Mouse (Mus musculus) CH12F3 (cell line): ENCODE results near the gene Pon1.
"Not testable (repeated sequence)": the region's sequence is repeated elsewhere in the genome, so short reads cannot be mapped to it uniquely, and the experiment has no call there.

Experiments
- in situ Hi-C: fragments of 300-500 bp; cut with MboI; formaldehyde crosslinking; loops from 2 replicates; pipeline ENCODE4 v1.14.3; 2020; ENCODE audit warnings: low sequenced_read_pairs

Pon1 gene

DNA sequence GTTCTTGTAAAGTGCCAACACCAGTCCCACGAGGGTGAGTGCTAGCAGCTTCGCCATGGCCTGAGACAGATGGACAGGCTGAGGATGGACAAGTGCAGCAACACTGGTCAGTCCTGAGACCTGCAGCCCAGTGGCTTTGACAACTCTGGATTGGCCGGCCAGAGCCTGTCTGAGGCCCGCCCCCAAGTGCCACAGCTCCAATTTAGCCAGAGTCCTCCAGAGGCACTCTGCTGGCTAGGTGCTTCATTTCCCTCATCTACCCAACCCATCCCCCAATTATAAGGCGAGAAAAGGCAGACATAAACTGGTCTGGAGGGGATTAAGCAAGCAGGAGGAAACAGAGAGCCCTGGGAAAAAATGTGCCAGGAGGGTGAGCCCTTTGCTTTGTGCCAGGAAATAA, at the start of gene Pon1:
Pon1 (minus strand) TSS at position 254 of the 400 bp plus-strand sequence.
- in situ Hi-C loops: no loop called here

DNA sequence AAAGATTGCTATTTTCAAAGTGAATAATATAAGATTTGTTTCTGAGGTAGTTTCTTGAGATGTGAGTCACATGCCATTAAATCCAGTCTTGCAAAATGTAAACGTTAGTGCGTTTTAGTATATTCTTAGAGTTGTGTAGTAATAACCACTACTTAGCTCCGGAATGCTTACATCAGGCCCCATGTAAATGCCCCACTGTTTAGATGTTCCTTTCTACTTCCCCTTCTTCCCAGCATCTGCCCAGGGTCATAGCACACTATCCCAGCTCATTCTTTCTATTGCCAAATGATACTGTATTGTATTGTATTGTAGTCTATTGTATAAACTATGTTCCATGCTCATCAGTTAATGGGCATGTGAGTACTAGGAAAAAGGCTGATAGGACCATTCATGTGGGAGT, 45.1 kb upstream of the Pon1 start:
- in situ Hi-C loops: no loop called here

DNA sequence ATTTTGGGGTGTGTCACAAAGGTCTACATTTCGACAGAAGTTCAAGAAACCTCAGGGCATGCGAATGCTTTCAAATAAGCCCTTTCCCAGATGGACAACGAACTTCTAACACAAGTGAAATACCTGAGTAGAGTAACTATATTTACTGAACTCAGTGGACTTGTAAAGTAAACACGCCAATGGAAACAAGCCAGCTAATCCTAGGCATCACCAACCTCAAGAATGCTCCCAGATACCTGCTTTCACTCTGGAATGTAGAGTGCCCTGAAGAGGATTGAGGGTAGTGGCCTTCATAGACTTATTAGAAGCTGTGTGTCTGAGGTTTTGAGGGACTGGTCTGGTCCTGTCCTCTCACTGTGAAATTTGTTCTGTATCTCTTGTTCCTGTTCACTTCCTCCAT, 43.8 kb upstream of the Pon1 start:
- in situ Hi-C loops: no loop called here

DNA sequence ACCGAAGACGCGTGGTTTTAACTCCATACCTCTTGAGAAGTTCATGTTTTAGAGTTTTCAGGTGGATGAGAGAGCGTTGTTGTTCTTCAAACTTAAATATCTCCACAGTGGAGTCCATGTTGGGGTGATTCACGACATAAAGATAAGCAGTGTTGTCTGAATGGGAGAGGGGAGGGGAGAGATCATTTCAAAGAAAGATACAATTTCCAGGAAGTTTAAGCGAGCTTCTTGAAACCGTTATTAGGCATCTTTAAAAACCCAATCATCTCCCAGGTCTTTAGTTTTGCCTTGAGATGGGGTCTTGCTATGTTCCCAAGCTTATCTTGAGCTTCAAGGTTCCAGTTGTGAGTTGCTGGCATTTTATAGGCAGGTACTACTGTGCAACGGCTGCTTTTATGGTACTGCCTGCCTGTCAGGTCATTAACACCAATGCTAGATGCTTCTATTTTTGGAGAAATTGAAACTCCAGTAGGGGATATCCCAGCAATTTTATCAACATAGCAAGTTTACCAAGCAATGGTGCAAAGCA, 43.2 kb upstream of the Pon1 start:
- in situ Hi-C loops: no loop called here

DNA sequence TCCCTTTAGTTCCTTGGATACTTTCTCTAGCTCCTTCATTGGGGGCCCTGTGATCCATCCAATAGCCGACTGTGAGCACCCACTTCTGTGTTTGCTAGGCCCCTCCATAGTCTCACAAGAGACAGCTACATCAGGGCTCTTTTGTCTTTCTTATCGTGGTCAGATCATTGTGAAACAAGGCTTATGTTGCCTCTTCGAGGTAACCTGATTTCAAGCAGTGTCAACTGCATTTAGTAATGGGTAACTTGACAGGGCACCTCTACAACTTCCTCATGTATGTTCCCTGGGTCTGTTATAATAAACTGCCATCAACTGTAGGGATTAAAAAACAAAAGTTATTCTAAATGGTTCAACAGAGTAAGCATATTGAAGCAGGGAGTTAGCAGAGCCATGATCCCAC, 40.8 kb upstream of the Pon1 start:
- in situ Hi-C loops: no loop called here

DNA sequence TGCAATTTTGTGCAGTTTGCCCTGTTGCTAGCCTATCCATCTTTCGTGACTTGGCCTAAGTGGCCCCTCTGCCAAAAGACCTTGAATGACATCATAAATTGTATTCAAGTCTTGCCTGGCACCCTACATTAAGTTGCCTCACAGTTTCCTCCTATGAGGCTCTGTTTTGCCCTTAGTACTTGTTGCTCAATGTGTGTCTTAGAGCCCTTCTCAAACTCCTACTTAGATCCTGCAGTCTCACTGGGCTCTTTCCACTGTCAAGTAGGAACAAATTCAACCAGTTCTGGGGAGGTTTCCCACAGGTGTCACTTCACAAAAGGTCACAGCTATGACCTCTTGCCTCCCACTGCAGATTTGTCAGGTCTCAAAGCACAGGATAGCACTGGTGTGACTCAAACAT, 40.1 kb upstream of the Pon1 start:
- in situ Hi-C loops: no loop called here

DNA sequence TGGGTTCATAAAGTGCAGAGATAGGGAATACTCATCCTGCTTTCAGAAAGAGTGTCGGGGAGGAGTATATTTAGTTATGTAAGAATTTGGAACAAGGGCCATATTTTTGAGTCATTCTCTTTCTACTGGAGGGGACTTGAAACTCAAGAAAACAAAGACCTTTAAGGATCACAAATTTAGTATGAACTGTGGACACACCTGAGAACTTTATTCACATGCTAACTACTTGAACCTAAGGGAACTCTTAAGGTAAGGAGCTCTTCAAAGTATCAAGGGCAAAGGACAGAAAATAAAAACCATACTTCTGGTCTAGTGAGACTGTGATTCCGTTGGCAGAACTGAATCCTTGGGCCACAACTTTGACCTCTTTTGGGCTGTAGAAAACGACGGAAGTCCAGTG, 38.3 kb upstream of the Pon1 start:
- in situ Hi-C loops: no loop called here

DNA sequence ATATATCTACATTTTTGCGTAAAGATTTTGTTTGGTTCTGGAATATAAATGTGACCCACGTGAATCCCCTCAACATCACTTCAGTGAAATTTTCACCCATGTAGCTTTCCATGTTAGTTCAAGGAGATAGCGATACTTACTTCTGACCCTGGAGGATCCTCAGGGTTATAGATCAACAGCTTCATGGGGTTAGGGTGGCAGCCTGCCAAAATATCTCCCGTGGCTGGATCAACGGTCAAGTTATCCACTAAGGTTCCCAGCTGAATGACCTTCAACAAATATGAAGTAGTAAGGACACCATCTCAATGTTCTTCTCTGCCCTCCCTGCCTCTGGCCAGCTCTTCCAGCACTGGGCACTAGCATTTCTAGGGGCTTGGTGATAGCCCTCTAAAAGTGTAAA, 36.5 kb upstream of the Pon1 start:
- in situ Hi-C loops: no loop called here

DNA sequence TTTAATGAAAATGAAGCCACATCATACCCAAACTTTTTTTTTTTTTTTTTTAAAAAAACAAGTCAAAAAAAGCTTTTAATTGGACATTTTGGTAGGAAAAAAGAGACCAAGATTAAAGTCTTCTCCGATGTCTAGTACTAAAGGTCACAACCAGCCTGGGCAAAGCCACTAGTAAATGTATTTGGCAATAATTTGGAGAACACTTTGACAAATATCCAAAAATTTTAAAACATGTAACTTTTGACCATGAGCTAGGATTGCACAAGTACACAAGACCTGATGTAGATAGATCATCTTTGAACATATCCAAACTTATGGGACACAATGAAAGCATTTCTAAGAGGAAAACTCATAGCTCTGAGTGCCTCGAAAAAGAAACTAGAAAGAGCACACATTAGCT, 29.8 kb upstream of the Pon1 start:
- in situ Hi-C loops: not testable (repeated sequence)

DNA sequence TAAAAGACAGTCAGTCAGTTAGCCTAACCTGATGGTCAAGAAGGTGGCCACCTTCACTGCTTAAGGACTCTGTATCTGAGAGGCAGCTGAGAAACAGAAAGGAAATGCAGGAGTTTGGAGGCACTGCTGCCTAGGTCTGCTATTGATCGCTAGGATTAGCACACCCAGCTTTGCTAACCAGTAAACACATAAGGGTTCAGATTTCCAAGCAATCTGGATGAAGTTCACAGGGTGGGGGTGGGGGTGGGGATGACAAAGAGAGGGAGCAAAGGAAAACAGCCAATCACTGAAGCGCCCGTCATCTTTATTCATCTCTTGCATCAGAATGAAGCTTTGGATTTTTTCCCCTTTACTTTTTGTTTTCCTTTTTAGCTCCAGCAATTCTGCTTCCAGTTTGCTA, 28.3 kb upstream of the Pon1 start:
- in situ Hi-C loops: no loop called here

DNA sequence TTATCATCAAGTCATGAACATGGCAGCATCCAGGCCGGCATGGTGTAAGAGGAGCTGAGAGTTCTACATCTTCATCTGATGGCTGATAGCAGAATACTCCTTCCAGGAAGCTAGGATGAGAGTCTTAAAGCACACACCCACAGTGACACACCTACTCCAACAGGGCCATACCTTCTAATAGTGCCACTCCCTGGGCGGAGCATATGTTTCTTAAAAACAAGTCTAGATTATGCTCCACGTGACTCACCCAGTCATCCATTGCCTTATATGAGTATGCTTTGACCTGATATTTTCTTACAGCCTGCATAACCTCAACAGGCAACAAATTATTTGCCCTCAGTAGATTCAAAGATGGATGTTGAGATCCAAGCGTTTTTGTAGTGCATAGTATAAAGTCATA, 24.4 kb upstream of the Pon1 start:
- in situ Hi-C loops: no loop called here

DNA sequence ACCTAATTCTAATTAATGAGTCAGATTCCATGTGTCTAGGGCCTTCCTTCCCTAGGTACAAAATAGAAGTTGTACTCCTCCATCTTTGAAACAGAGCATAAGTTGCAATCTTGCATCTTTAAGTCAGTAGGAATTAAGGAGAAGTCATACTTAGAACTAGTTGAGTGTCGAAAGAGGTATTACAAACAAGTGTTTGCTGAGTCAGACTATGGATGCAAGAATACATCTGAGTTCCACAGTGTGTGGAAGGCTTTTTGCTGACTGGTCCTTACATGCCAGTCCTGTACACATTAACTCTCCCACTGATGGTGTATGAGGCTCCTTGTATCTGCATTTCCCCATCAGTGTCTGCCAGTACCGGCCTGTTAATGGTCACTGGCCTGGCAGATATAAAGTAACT, 14.1 kb upstream of the Pon1 start:
- in situ Hi-C loops: no loop called here

DNA sequence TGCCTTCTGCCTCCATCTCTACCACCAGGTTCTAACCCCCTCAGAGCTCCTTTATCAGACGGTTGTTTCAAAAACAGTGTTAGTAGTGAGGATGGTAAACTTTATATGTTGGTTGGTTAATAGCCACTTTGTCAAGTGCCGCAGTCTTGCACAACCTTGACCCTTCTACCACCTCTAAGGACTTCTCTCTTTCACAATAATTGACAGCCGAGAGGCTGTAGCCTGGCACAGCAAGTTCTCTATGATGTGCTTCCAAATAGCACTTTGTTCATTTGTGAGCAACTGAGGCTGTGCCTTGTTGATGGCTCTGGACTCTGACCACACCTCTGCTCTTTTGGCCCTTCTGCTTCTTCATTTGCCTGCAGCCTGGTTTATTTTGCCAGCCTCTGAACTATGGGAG, 6.2 kb upstream of the Pon1 start:
- in situ Hi-C loops: no loop called here

DNA sequence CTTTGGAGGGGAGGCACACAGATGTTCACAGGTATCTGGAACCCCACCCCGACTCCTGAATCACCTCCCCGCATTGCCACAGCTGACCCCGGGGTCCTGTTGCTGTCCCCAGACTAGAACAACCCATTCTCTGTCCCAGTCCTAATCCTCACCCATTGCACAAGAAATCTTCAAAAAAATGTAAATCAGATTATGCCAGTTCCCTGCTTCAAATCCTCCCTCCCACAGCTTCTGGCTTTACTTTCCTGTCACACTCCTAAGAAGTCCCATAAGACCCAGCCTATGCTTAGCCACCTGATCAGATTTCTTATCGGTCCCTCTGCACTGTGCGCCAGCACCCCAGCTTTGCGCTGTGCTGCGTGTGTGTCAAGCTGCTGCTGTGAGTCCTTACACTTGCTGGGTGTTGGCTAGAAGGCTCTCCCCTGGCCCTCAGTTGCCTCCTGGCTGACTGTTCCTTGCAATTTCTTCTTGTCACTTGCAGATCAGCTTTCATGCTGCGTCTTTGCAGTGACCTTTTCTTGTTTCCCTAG, 5.7 kb upstream of the Pon1 start:
- in situ Hi-C loops: no loop called here

DNA sequence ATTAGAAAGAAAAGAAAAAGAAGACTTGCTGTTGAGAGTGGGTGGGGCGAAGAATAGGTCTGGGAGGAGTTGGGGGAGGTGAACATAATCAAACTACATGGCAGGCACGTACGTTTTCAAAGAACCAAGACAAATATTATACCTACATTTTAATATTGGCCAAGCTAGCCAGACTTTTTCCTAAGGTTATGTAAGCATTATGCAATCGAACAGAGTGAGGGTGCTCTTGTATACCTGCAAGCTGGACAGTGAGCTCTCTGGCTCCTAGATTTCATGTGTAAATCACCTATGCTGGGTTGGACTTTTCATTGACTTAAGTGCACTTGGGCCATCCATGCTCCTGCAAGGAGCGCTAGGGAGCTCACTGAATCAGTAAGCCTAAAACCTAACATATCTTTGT, 4.8 kb upstream of the Pon1 start:
- in situ Hi-C loops: no loop called here

DNA sequence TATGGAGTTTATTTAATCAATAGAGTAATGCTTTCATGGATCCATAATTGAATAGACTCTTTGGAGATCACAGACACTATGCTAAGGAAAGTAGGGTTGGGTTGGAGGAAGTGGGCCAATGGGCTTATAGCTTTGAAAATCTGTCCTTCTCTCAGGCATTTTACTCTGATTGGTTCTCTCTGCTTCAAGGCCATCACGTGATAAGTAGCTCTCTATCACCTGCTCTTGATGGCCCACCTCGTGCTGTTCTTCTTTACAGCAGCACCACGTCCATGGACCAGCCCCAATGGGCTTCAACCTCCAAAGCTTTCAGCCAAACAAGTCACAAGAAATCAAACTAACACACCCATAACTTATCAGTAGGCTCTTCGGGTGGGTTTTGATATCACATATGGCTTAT, 3.0 kb downstream of the Pon1 start:
- in situ Hi-C loops: no loop called here

DNA sequence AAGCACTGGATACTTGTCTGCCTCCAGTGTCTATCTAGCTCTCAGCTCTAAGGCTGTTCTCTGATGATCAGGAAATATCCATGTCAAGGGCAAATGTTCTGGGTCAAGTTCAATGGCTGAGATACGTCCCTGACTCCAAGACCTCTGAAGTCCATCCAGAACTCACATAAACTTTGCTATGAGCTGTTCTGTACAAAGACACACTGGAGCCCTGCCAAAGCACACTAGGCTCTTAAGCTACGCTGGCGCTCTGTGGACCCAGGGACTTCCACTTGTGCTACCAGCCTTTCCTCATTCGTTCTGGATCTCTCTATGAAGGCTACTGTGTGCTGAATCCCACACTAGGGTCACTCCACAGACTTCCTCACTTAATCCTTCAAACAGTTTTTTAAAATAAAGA, 4.2 kb downstream of the Pon1 start:
- in situ Hi-C loops: no loop called here

DNA sequence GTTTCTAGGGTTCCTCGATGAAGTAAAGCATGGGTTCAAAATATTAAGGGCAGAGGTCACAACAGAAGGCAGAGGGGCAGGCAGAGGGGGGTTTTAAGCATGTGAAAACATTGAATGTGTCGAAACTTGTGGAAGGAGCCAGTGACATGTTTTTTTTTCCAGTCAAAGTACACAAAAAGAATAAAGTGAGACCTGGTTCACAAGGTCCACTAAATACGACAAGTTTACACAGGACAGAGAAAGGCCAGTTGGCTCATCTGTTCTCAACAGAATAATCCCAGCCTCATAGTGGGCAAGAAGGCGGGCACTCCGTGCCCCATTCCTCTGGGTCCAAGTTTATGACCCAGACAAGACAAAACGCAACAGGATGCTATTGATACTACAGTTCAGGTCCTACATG, 4.8 kb downstream of the Pon1 start:
- in situ Hi-C loops: no loop called here

DNA sequence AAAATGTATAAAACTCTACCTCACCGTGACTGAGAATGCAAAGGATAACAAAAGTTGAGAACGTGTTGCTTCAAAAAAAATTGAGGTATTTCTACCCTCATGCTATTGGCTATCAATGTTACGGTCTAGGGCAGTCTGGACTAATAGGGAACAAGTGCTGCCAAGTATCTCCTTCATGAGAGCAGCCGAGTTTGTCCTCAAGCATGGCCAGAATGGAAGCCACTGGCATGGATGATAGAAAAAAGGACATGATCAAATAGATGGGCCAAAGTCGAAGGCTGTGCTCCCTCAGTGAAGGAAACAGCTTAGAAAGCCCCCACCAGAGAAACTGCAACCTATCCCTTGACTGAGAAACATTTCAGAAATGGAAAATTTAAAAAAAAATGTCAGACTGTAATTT, 5.7 kb downstream of the Pon1 start:
- in situ Hi-C loops: no loop called here

DNA sequence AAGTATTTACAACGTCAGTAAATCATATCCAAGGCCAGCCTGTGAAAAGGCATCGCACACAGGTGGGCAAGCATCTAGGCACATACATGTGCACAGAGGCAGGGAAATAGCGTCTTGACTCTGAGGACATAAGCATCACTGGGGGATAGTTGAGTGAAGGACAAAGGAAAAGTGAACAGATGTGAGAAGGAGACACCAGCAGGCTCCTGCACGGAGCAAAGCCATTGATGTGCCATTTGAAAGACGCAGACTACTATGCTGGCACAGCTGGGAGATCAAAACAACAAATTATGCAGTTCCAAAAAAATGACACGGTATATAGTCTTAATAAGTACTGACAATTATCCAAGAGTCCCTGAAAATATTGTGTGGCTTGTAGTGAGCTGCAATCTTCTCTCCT, 6.2 kb downstream of the Pon1 start:
- in situ Hi-C loops: no loop called here

DNA sequence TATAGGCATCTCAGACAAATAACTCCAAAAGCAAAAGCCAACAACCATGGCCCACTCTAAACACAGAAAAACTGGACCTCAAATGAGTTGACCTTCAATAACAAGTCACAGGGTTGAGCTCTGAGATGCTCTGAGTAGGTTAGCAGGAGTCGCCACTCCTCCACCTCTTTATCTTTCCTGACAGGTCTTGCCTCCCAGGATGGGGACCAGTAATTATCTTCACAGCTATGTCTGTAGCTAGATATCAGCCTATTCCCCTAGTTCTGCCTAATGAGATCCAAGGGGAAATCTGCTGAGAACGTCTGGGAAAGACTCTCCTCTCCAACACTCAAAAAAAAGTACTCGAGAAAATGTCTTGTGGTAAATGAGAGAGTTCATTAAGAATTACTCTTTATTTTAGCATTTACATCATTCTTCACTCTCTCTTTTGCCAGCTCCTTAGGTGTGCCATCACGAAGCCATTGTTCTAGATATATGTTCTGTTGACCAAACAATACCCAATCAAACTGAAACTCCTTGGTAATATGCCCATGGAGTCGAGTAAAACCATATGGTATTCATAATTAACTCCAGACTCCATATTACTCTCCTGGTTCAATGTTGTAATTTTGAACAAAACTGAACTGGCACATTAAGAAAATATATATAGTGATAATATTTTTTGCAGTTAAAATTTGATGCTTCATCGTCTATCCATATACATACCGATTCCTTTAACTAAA, 7.4 kb downstream of the Pon1 start:
- in situ Hi-C loops: no loop called here

DNA sequence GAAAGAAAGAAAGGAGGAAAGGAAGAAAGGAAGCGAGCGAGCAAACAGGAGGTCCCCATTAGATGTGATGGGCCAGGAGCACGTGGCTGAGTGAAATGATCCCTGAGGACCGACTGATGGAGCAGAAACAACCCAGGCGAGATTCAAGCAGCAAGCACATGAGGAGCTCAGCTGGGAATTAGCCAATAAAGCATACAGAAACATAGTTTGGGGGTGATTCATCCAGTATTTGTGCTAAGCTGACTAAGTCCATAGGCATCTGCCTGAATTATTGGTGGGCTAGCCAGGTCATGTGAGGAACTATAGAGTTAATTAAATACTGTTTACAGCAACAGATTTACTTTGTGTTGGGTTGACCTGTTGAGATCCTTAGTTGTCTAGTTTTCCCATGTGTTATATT, 13.1 kb downstream of the Pon1 start:
- in situ Hi-C loops: no loop called here

DNA sequence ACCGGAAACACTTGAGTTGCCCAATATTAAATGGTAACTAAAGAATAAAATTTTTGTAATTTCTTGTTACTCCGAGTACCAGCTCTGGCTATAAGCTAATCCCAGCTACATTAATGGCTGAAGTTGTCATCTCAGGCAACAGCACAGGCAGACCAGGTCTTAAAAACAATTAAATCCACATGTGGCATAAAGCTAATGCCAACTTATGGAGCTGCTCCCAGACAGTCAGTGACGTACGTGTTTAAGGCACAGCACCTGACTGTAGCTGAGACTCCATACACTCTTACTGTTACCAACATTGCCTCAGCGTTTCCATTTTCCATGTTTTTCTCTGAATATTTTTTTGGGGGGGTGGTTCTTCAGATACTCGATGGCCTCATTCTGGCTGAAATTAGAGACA, 14.6 kb downstream of the Pon1 start:
- in situ Hi-C loops: no loop called here
